Mouse (Mus musculus) liver, embryonic 15.5 days (tissue): ENCODE results near the gene Tagln. TPM values are rescaled to one million over a fixed set of nuclear protein-coding genes. Genes with fewer than 3 reads are reported as not detected.

ENCODE experiments used
- ATAC-seq: fragments of 200-750 bp; cut with Nextera tagmentation; 2 replicates; pipeline ENCODE4 v1.8.0; 2017; ENCODE audit warnings: moderate number of reproducible peaks, mild to moderate bottlenecking, moderate library complexity; ENCODE audit not compliant: insufficient read depth
- H3K27ac ChIP-seq: fragments of 300-500 bp; sonication (generic); replicated peaks from 2 replicates; pipeline ENCODE4 v1.5.1; 2015; ENCODE audit warnings: mild to moderate bottlenecking, inconsistent platforms
- H3K27me3 ChIP-seq: fragments of 300-500 bp; sonication (generic); 2 replicates; pipeline ENCODE4 v1.6.1; 2015; ENCODE audit warnings: mild to moderate bottlenecking, inconsistent platforms
- H3K36me3 ChIP-seq: fragments of 300-500 bp; sonication (generic); replicated peaks from 2 replicates; pipeline ENCODE4 v1.6.1; 2015; ENCODE audit warnings: moderate library complexity, mild to moderate bottlenecking, inconsistent platforms
- H3K4me1 ChIP-seq: fragments of 300-500 bp; sonication (generic); replicated peaks from 2 replicates; pipeline ENCODE4 v1.6.1; 2015; ENCODE audit warnings: inconsistent platforms
- H3K4me2 ChIP-seq: fragments of 300-500 bp; sonication (generic); 2 replicates; pipeline ENCODE4 v1.6.1; 2015; ENCODE audit warnings: moderate library complexity, mild to moderate bottlenecking, inconsistent platforms
- H3K4me3 ChIP-seq: fragments of 300-500 bp; sonication (generic); replicated peaks from 2 replicates; pipeline ENCODE4 v1.5.1; 2015; ENCODE audit warnings: mild to moderate bottlenecking, inconsistent platforms
- H3K9ac ChIP-seq: fragments of 300-500 bp; sonication (generic); 2 replicates; pipeline ENCODE4 v1.6.1; 2015; ENCODE audit warnings: moderate library complexity, mild to moderate bottlenecking, inconsistent platforms
- H3K9me3 ChIP-seq: fragments of 300-500 bp; sonication (generic); replicated peaks from 2 replicates; pipeline ENCODE4 v1.6.1; 2016; ENCODE audit warnings: inconsistent platforms
- microRNA-seq: library from miRNA; unstranded; fragments of <30 nt; microRNA quantifications from one replicate; pipeline ENCODE4, GENCODE M21; 2016
- polyA plus RNA-seq: library from polyadenylated mRNA; unstranded; fragments of >200 nt; fragmentation: Nextera tagmentation; extraction: Ambion mirVana; gene quantifications from 2 replicates; pipeline ENCODE4 v1.2.1, GENCODE M21; 2015

Tagln gene
- polyA plus RNA-seq, 1 experiment from 2014 or later, result 6.3 TPM

GRCm38 (mm10) chr9:45893681-45894080 lies 42.2 kb downstream of the Tagln start:
- Histone ChIP-seq H3K9ac (no peak overlapping the region), H3K9me3 (no peaks in the 10 kb centered on the region), H3K27me3 (no peaks in the 10 kb centered on the region), H3K4me1 (no peaks in the 10 kb centered on the region), H3K27ac (no peak overlapping the region), H3K4me3 (no peak overlapping the region), H3K4me2 (no peak overlapping the region), H3K36me3 (peaks cover 73% of the 10 kb centered on the region)
- no peak for ATAC-seq

Small RNA genes lying within 50 kb of the gene (microRNA-seq; reads per million reads assigned to microRNA genes)
- gene Mir7087, result not detected

Other genes with a start within 250 kb of the Tagln start
- gene Cep164, start 107.4 kb downstream of the Tagln start, polyA plus RNA-seq, result 5.1 and 5.2 TPM in 2 replicates
- gene Bace1, start 97.5 kb downstream of the Tagln start, polyA plus RNA-seq, result 7.0 and 8.9 TPM in 2 replicates
- gene Pcsk7, start 29.6 kb downstream of the Tagln start, polyA plus RNA-seq, result 7.7 and 9.3 TPM in 2 replicates
- gene Rnf214, start 29.1 kb downstream of the Tagln start, polyA plus RNA-seq, result 13.8 and 15.2 TPM in 2 replicates
- gene Sidt2, start 19.2 kb upstream of the Tagln start, polyA plus RNA-seq, result 16.5 and 21.4 TPM in 2 replicates
- 61.2 and 65.7 TPM in 2 replicates for gene Pafah1b2, start 76.6 kb upstream of the Tagln start, polyA plus RNA-seq
- 3.2 and 3.4 TPM in 2 replicates for gene Sik3, start 76.8 kb upstream of the Tagln start, polyA plus RNA-seq